Mouse (Mus musculus) v-Abl transformed pro-B cells (cell line): Measurements from ENCODE around the gene Zxdc.

Source experiments
- in situ Hi-C, 2 experiments: fragments of 400-800 bp; cut with MboI; formaldehyde crosslinking; loops; one replicate each; pipeline ENCODE4 v1.15.1; 2025; ENCODE audit not compliant: unreplicated experiment in 2 of 2

Gene Zxdc

DNA sequence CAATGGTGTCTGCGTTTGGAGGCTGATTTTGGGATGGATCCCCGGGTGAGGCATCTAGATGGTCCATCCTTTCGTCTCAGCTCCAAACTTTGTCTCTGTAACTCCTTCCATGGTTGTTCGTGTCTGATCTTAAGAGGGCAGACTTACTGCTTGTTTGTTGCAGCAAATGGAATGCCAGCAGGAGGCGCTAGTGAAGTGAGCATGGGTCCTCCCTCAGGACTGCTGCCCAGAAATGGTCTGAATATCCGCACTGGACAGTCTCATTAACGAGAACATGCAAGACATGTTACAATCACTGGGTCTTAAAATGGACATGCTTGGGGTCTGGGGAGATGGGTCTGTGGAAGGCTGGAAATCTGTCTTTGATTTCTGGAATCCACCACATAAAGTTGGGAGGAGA, 80.9 kb downstream of the Zxdc start:
- in situ Hi-C loops: no loop called here

DNA sequence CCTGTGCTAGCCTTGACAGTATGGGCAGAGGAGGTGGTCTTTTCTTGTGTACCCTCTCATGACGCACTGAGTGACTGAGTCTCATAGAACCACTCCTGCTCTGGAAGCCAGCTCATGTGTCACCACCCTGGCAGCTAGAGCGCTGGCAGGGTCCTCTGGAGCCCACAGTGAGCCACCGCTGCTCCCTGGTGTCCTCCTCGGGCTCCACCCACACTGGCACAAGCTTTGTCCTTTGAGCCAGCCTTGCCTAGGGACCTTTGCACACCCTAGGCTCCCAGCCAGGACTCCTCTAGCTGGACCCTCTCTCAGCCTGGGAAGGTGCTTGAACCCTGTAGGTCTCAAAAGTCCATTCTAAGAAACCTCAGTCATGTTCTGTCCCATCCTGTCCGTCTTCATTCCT, 81.4 kb downstream of the Zxdc start:
- in situ Hi-C loops: no loop called here

DNA sequence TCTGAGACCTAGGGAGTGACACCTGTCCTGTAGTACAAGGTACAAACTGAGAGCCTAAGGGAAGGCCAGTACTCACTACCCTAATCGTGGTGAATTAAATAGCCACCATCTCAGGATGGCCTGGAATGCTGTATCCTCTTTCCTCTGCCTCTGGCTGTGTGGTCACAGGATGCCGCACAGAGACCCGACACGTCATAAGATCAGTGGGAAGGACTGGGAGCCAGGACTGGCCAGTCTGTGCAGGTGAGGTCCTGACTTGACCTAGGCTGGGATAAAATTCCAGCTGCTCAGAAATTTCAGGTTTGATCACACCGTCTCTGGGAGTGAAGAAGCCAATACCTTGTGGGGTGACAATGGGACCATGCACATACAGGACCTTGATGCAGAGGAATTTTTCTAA, 82.2 kb downstream of the Zxdc start:
- in situ Hi-C loops: no loop called here

DNA sequence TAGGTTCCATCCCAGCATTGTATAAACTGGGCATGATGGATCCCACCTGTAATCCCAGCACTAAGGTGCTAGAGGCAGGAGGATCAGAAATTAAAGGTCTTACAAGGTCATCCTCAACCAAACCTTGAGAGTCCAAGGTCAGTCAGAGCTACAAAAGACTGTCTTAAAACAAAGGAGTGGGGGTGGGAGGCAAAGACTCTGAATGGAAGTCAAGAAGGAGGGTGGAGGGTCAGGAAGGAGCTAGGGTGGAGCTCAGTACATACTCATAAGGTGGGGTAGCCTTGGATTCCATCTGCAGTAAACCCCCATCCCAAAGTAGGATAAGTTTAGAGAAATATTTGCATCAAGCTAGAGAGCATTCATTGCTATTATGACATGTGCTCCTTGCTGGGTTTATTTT, 83.3 kb downstream of the Zxdc start:
- in situ Hi-C loops: no loop called here
